Mouse (Mus musculus) layer of hippocampus, adult 9-11 months (tissue): ENCODE results near the gene Sugct.
"Not testable (repeated sequence)": the region's sequence is repeated elsewhere in the genome, so short reads cannot be mapped to it uniquely, and the experiment has no call there.

Experiments used
- DNase-seq: peaks from one replicate; pipeline ENCODE4 v3.0.0; 2022

Sugct gene

GRCm38 (mm10) chr13:17585267-17585913, 110.0 kb downstream of the Sugct start:
- DNase-seq, result no peak

- no peak for DNase-seq
Measured at GRCm38 (mm10) chr13:17584804-17585203, 110.5 kb downstream of the Sugct start.

GRCm38 (mm10) chr13:17581684-17582083, 113.7 kb downstream of the Sugct start:
- DNase-seq, result no peak

GRCm38 (mm10) chr13:17559357-17559756, 136.0 kb downstream of the Sugct start:
- no peak for DNase-seq

GRCm38 (mm10) chr13:17536341-17536740, 159.0 kb downstream of the Sugct start:
- no peak for DNase-seq

GRCm38 (mm10) chr13:17534871-17535270, 160.5 kb downstream of the Sugct start:
- no peak for DNase-seq

GRCm38 (mm10) chr13:17534469-17534868, 160.9 kb downstream of the Sugct start:
- no peak for DNase-seq

- DNase-seq, result no peak
Measured at GRCm38 (mm10) chr13:17511184-17511778, 184.1 kb downstream of the Sugct start.

GRCm38 (mm10) chr13:17494936-17495335, 200.4 kb downstream of the Sugct start:
- DNase-seq, result peak; percentile 2

GRCm38 (mm10) chr13:17494056-17494574, 201.2 kb downstream of the Sugct start:
- no peak for DNase-seq

- DNase-seq, result not testable (repeated sequence)
Measured at GRCm38 (mm10) chr13:17457981-17458380, 237.4 kb downstream of the Sugct start.

GRCm38 (mm10) chr13:17432139-17432916, 263.0 kb downstream of the Sugct start:
- DNase-seq, result peak; percentile 23

GRCm38 (mm10) chr13:17421875-17422274, 273.5 kb downstream of the Sugct start:
- no peak for DNase-seq

GRCm38 (mm10) chr13:17420557-17420956, 274.8 kb downstream of the Sugct start:
- no peak for DNase-seq

GRCm38 (mm10) chr13:17342836-17343235, 352.5 kb downstream of the Sugct start:
- no peak for DNase-seq

- no peak for DNase-seq
Measured at GRCm38 (mm10) chr13:17335885-17336540, 359.3 kb downstream of the Sugct start.

GRCm38 (mm10) chr13:17326863-17327262, 368.5 kb downstream of the Sugct start:
- no peak for DNase-seq

- DNase-seq, result no peak
Measured at GRCm38 (mm10) chr13:17301590-17301989, 393.8 kb downstream of the Sugct start.

GRCm38 (mm10) chr13:17297462-17298005, 397.8 kb downstream of the Sugct start:
- DNase-seq, result no peak

GRCm38 (mm10) chr13:17296912-17297311, 398.4 kb downstream of the Sugct start:
- DNase-seq, result no peak

GRCm38 (mm10) chr13:17296460-17296859, 398.9 kb downstream of the Sugct start:
- DNase-seq, result no peak

- no peak for DNase-seq
Measured at GRCm38 (mm10) chr13:17291057-17291456, 404.3 kb downstream of the Sugct start.

- no peak for DNase-seq
Measured at GRCm38 (mm10) chr13:17288377-17288776, 407.0 kb downstream of the Sugct start.
